Mouse (Mus musculus) layer of hippocampus, adult 9-11 months (tissue): Measurements from ENCODE around the gene Nktr.

Experiments used
- DNase-seq: peaks from one replicate; pipeline ENCODE4 v3.0.0; 2022

Nktr gene

GRCm38 (mm10) chr9:121762248-121762647 lies 43.3 kb downstream of the Nktr start:
- peak; percentile 35 for DNase-seq

GRCm38 (mm10) chr9:121762761-121763160 lies 43.8 kb downstream of the Nktr start:
- DNase-seq, result peak; percentile 22

- peak; percentile 22 for DNase-seq
These were observed 44.7 kb downstream of the Nktr start for GRCm38 (mm10) chr9:121763716-121764115.

GRCm38 (mm10) chr9:121765166-121765855 lies 46.3 kb downstream of the Nktr start:
- no peak for DNase-seq

GRCm38 (mm10) chr9:121772412-121772811 lies 53.4 kb downstream of the Nktr start:
- DNase-seq, result no peak

- no peak for DNase-seq
These were observed 57.0 kb downstream of the Nktr start for GRCm38 (mm10) chr9:121775951-121776350.

- DNase-seq, result no peak
These were observed 57.5 kb downstream of the Nktr start for GRCm38 (mm10) chr9:121776511-121776910.

- no peak for DNase-seq
These were observed 58.6 kb downstream of the Nktr start, which contains the start of gene Klhl40 for GRCm38 (mm10) chr9:121777484-121778065. TSS of gene Klhl40 (plus strand) at chr9:121777607.

- peak; percentile 89 for DNase-seq
These were observed 59.2 kb downstream of the Nktr start for GRCm38 (mm10) chr9:121778066-121778624.

- no peak for DNase-seq
These were observed 65.8 kb downstream of the Nktr start for GRCm38 (mm10) chr9:121784801-121785200.

- DNase-seq, result no peak
These were observed 66.3 kb downstream of the Nktr start for GRCm38 (mm10) chr9:121785261-121785660.

GRCm38 (mm10) chr9:121786359-121786758 lies 67.4 kb downstream of the Nktr start:
- no peak for DNase-seq

- DNase-seq, result peak; percentile 78
These were observed 72.2 kb downstream of the Nktr start for GRCm38 (mm10) chr9:121791206-121791605.

GRCm38 (mm10) chr9:121791757-121792521 lies 73.0 kb downstream of the Nktr start, which contains the start of gene Hhatl:
TSS of gene Hhatl (minus strand) at chr9:121792507.
- DNase-seq, result no peak

GRCm38 (mm10) chr9:121794972-121795539 lies 76.1 kb downstream of the Nktr start:
- DNase-seq, result no peak

GRCm38 (mm10) chr9:121797722-121798121 lies 78.8 kb downstream of the Nktr start:
- DNase-seq, result no peak

GRCm38 (mm10) chr9:121798887-121799520 lies 80.0 kb downstream of the Nktr start:
- DNase-seq, result no peak

GRCm38 (mm10) chr9:121802747-121803146 lies 83.8 kb downstream of the Nktr start:
- no peak for DNase-seq
